Mouse (Mus musculus): Measurements from ENCODE around the gene Txnip.

DNA sequence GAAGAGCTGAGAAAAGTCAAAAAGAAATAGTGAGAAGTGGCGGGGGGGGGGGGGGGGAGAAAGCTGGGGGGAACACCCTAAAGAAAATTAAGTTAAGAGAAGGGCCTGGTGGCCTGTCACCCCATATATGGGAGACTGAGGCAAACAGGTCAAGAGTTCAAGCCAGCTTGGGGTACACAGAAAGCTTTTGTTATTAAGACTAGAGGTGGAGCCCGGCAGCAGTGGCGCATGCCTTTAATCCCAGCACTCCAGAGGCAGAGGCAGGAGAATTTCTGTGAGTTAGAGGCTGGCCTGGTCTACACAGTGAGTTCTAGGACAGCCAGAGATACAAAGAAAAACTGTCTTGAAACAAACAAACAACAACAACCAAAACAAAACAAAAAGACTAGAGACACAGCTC is 7.3 kb downstream of the Txnip start:
- TF ChIP-seq POLR2A (IDR thresholded peaks at IDR 0.05; ENCODE audit: borderline replicate concordance, control insufficient read depth, low read depth, low read length) (no peak), CTCF (IDR thresholded peaks at IDR 0.05; ENCODE audit: control insufficient read depth, insufficient read depth, low read length) (no peak)
